Mouse (Mus musculus): ENCODE measurements around the gene Macf1. TPM values are rescaled to one million over a fixed set of nuclear protein-coding genes. Genes with fewer than 3 reads are reported as not detected.

Gene Macf1
- polyA plus RNA-seq, 1 experiment: 22.3 TPM

- H3K36me3 ChIP-seq (ENCODE audit: control insufficient read depth, insufficient read depth, low read length): 0 out of 2 replicates have a peak, but pooled peaks cover 1% of the 10 kb centered on the region
- under 1% methylated on average over 69 of the region's 69 CpGs for WGBS
- H3K27ac ChIP-seq (ENCODE audit: insufficient read depth, low read depth, low read length): peak overlapping the region; percentile 71
- H3K27me3 ChIP-seq (ENCODE audit: control insufficient read depth, insufficient read depth, low read length): no peaks in the 10 kb centered on the region; the same call in 1 of the 2 replicates
- H3K4me1 ChIP-seq (ENCODE audit: control insufficient read depth, insufficient read depth, insufficient read length, low read length): peaks cover 5% of the 10 kb centered on the region
- H3K4me3 ChIP-seq (ENCODE audit: low read depth, low read length): peak overlapping the region; percentile 84
- no peak for TF ChIP-seq POLR2A (IDR thresholded peaks at IDR 0.05; ENCODE audit: low read depth, low read length)
- no peak for TF ChIP-seq CTCF (IDR thresholded peaks at IDR 0.05; ENCODE audit: extremely low read depth, insufficient read length, insufficient replicate concordance, low read depth, low read length)
Measured at GRCm38 (mm10) chr4:123411732-123412527, 272.2 kb downstream of the Macf1 start.

GRCm38 (mm10) chr4:123411006-123411731 is 273.0 kb downstream of the Macf1 start:
- Histone ChIP-seq H3K4me1 (ENCODE audit: control insufficient read depth, insufficient read depth, insufficient read length, low read length) (peaks cover 5% of the 10 kb centered on the region), H3K27me3 (ENCODE audit: control insufficient read depth, insufficient read depth, low read length) (no peaks in the 10 kb centered on the region; the same call in 1 of the 2 replicates), H3K27ac (ENCODE audit: insufficient read depth, low read depth, low read length) (peak overlapping the region; percentile 53), H3K36me3 (ENCODE audit: control insufficient read depth, insufficient read depth, low read length) (0 out of 2 replicates have a peak, but pooled peaks cover 1% of the 10 kb centered on the region), H3K4me3 (ENCODE audit: low read depth, low read length) (peak overlapping the region; percentile 84)
- 2% methylated on average over 36 of the region's 36 CpGs for WGBS
- TF ChIP-seq POLR2A (IDR thresholded peaks at IDR 0.05; ENCODE audit: low read depth, low read length) (no peak), CTCF (IDR thresholded peaks at IDR 0.05; ENCODE audit: extremely low read depth, insufficient read length, insufficient replicate concordance, low read depth, low read length) (no peak)

- 71% methylated on average over 1 of the region's 1 CpGs for WGBS
- Histone ChIP-seq H3K4me1 (ENCODE audit: control insufficient read depth, insufficient read depth, insufficient read length, low read length) (peaks cover 5% of the 10 kb centered on the region), H3K36me3 (ENCODE audit: control insufficient read depth, insufficient read depth, low read length) (0 out of 2 replicates have a peak, but pooled peaks cover 3% of the 10 kb centered on the region), H3K27ac (ENCODE audit: insufficient read depth, low read depth, low read length) (no peak overlapping the region), H3K27me3 (ENCODE audit: control insufficient read depth, insufficient read depth, low read length) (no peaks in the 10 kb centered on the region; the same call in 1 of the 2 replicates), H3K4me3 (ENCODE audit: low read depth, low read length) (no peak overlapping the region)
- TF ChIP-seq POLR2A (IDR thresholded peaks at IDR 0.05; ENCODE audit: low read depth, low read length): no peak
- TF ChIP-seq CTCF (IDR thresholded peaks at IDR 0.05; ENCODE audit: extremely low read depth, insufficient read length, insufficient replicate concordance, low read depth, low read length): no peak
Measured at GRCm38 (mm10) chr4:123409752-123410151, 274.4 kb downstream of the Macf1 start.

- no peak for TF ChIP-seq CTCF (IDR thresholded peaks at IDR 0.05; ENCODE audit: extremely low read depth, insufficient read length, insufficient replicate concordance, low read depth, low read length)
- no peak for TF ChIP-seq POLR2A (IDR thresholded peaks at IDR 0.05; ENCODE audit: low read depth, low read length)
- 69% methylated on average over 3 of the region's 3 CpGs for WGBS
- Histone ChIP-seq H3K4me3 (ENCODE audit: low read depth, low read length) (no peak overlapping the region), H3K27ac (ENCODE audit: insufficient read depth, low read depth, low read length) (no peak overlapping the region), H3K27me3 (ENCODE audit: control insufficient read depth, insufficient read depth, low read length) (no peaks in the 10 kb centered on the region; the same call in 1 of the 2 replicates), H3K4me1 (ENCODE audit: control insufficient read depth, insufficient read depth, insufficient read length, low read length) (peaks cover 5% of the 10 kb centered on the region), H3K36me3 (ENCODE audit: control insufficient read depth, insufficient read depth, low read length) (0 out of 2 replicates have a peak, but pooled peaks cover 3% of the 10 kb centered on the region)
Measured at GRCm38 (mm10) chr4:123409034-123409692, 275.0 kb downstream of the Macf1 start.

- 68% methylated on average over 6 of the region's 6 CpGs for WGBS
- TF ChIP-seq POLR2A (IDR thresholded peaks at IDR 0.05; ENCODE audit: low read depth, low read length): no peak
- TF ChIP-seq CTCF (IDR thresholded peaks at IDR 0.05; ENCODE audit: extremely low read depth, insufficient read length, insufficient replicate concordance, low read depth, low read length): no peak
- H3K4me1 ChIP-seq (ENCODE audit: control insufficient read depth, insufficient read depth, insufficient read length, low read length): peaks cover 5% of the 10 kb centered on the region
- H3K27ac ChIP-seq (ENCODE audit: insufficient read depth, low read depth, low read length): no peak overlapping the region
- no peak overlapping the region for H3K4me3 ChIP-seq (ENCODE audit: low read depth, low read length)
- H3K27me3 ChIP-seq (ENCODE audit: control insufficient read depth, insufficient read depth, low read length): no peaks in the 10 kb centered on the region; the same call in 1 of the 2 replicates
- 0 out of 2 replicates have a peak, but pooled peaks cover 3% of the 10 kb centered on the region for H3K36me3 ChIP-seq (ENCODE audit: control insufficient read depth, insufficient read depth, low read length)
Measured at GRCm38 (mm10) chr4:123407792-123408191, 276.4 kb downstream of the Macf1 start.

GRCm38 (mm10) chr4:123404056-123404455 is 280.1 kb downstream of the Macf1 start:
- 62% methylated on average over 1 of the region's 1 CpGs for WGBS
- Histone ChIP-seq H3K4me3 (ENCODE audit: low read depth, low read length) (no peak overlapping the region), H3K27ac (ENCODE audit: insufficient read depth, low read depth, low read length) (no peak overlapping the region), H3K4me1 (ENCODE audit: control insufficient read depth, insufficient read depth, insufficient read length, low read length) (no peaks in the 10 kb centered on the region), H3K27me3 (ENCODE audit: control insufficient read depth, insufficient read depth, low read length) (no peaks in the 10 kb centered on the region), H3K36me3 (ENCODE audit: control insufficient read depth, insufficient read depth, low read length) (peaks cover 7% of the 10 kb centered on the region)
- no peak for TF ChIP-seq CTCF (IDR thresholded peaks at IDR 0.05; ENCODE audit: extremely low read depth, insufficient read length, insufficient replicate concordance, low read depth, low read length)
- TF ChIP-seq POLR2A (IDR thresholded peaks at IDR 0.05; ENCODE audit: low read depth, low read length): no peak
